Mouse (Mus musculus): ENCODE data around the gene Usp25.

GRCm38 (mm10) chr16:77089806-77090205 is 76.3 kb downstream of the Usp25 start:
- TF ChIP-seq EP300 (IDR thresholded peaks at IDR 0.05) = no peak
- TF ChIP-seq CTCF (IDR thresholded peaks at IDR 0.05) = no peak
